ENCODE assay signal across 24 mouse cellular contexts in the genomic region with DNA sequence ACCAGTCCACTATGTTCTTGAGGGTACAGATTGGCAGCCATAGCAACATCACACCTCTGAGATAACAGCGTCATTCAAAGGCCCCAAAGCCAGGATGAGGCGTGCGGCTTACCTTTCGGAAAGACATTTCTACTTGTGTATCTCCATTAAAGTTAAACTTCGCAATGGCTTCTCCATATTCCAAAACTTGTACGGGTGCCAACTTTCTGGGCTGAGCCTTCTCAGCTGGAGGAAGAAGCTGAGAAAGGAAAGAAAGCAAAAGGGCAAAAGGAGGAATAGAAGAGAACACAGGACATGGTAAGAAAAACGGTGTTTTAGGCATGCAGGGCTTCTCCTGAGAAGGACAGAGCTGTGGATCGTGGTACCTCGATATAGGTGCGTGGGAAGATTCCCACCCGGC. TPM values are rescaled to one million over a fixed set of nuclear protein-coding genes. Genes with fewer than 3 reads are reported as not detected.
DNase-seq lines count a peak whose midpoint lies in the region; ATAC-seq and TF ChIP-seq lines count a peak whose summit lies in the region.
"Had no signal": no experiment of that assay in that cellular context is flagged by ENCODE, and none has a peak within 500 bp of the region (broad histone marks: within the 10 kb centered on the region; RNA-seq: fewer than 3 reads in every experiment).

No protein-coding gene starts in this region.

- no peak for TF ChIP-seq EP300 in stomach, postnatal 0 days (optimal IDR thresholded peaks at IDR 0.05)

- ATAC-seq in heart, embryonic 16.5 days (replicated peaks; ENCODE audit: extremely low read depth, insufficient read depth, low FRiP score) = no peak
- no peak for ATAC-seq in stomach, embryonic 15.5 days (ENCODE audit: insufficient read depth, low FRiP score, low read depth)
- no peak for ATAC-seq in stomach, postnatal 0 days (ENCODE audit: low FRiP score, low TSS enrichment)
- ATAC-seq: CD4-positive, CD25-positive, alpha-beta regulatory T cell, adult 4 months; forebrain, embryonic 14.5 days; forebrain, postnatal 0 days had no signal

- H3K4me1 ChIP-seq in heart, embryonic 16.5 days (ENCODE audit: control insufficient read depth, insufficient read depth, low read length) = peaks cover 9% of the 10 kb centered on the region
- H3K4me1 ChIP-seq in stomach, embryonic 15.5 days = no peaks in the 10 kb centered on the region
- H3K4me1 ChIP-seq in stomach, postnatal 0 days (replicated peaks; ENCODE audit: control insufficient read depth, insufficient read depth) = no peaks in the 10 kb centered on the region
- H3K4me1 ChIP-seq: embryonic facial prominence, embryonic 12.5 days; embryonic facial prominence, embryonic 15.5 days; hindbrain, embryonic 15.5 days had no signal

- no peaks in the 10 kb centered on the region for H3K9me3 ChIP-seq in heart, embryonic 16.5 days (replicated peaks; ENCODE audit: control insufficient read depth, low read length)
- no peaks in the 10 kb centered on the region for H3K9me3 ChIP-seq in stomach, embryonic 15.5 days
- H3K9me3 ChIP-seq in stomach, postnatal 0 days (ENCODE audit: control insufficient read depth, low read length) = no peaks in the 10 kb centered on the region
- H3K9me3 ChIP-seq: embryonic facial prominence, embryonic 12.5 days; embryonic facial prominence, embryonic 15.5 days; heart, embryonic 12.5 days; hindbrain, embryonic 12.5 days; hindbrain, embryonic 15.5 days had no signal

- H3K36me3 ChIP-seq in heart, embryonic 16.5 days (ENCODE audit: control insufficient read depth, insufficient read depth) = peaks cover 47% of the 10 kb centered on the region
- H3K36me3 ChIP-seq in stomach, embryonic 15.5 days = no peaks in the 10 kb centered on the region
- peaks cover 6% of the 10 kb centered on the region; the same call in 1 of the 2 replicates for H3K36me3 ChIP-seq in stomach, postnatal 0 days (ENCODE audit: control insufficient read depth, insufficient read depth, low read length)
- H3K36me3 ChIP-seq: embryonic facial prominence, embryonic 15.5 days had no signal

- no peak overlapping the region for H3K4me3 ChIP-seq in heart, embryonic 16.5 days (ENCODE audit: low read length)
- H3K4me3 ChIP-seq in stomach, embryonic 15.5 days (replicated peaks) = no peak overlapping the region
- no peak overlapping the region for H3K4me3 ChIP-seq in stomach, postnatal 0 days (ENCODE audit: low read depth, low read length)
- H3K4me3 ChIP-seq: embryonic facial prominence, embryonic 12.5 days; embryonic facial prominence, embryonic 15.5 days; gastrocnemius, adult 2 months; heart, adult 2 months; heart, embryonic 12.5 days; hindbrain, embryonic 12.5 days; hindbrain, embryonic 15.5 days had no signal

- no peak for DNase-seq in heart, adult 8-10 months (ENCODE audit: low spot score)
- peak; percentile 50 for DNase-seq in kidney, postnatal 10 days
- no peak for DNase-seq in kidney, adult 8-10 months
- DNase-seq in stomach, postnatal 0 days (ENCODE audit: low spot score) = no peak
- DNase-seq: adrenal gland, adult 2 months; adrenal gland, postnatal 14 days; cerebellum, adult 11 months; cerebellum, adult 2 months; cerebellum, adult 9-11 months; cerebellum, postnatal 25 days; forebrain, postnatal 0 days; gastrocnemius, adult 2 months; gastrocnemius, postnatal 14 days had no signal

- H3K4me2 ChIP-seq in heart, embryonic 16.5 days (ENCODE audit: low read depth, low read length) = no peak overlapping the region
- H3K4me2 ChIP-seq in stomach, embryonic 15.5 days = no peak overlapping the region
- no peak overlapping the region for H3K4me2 ChIP-seq in stomach, postnatal 0 days (replicated peaks; ENCODE audit: low read depth)
- H3K4me2 ChIP-seq: embryonic facial prominence, embryonic 12.5 days; embryonic facial prominence, embryonic 15.5 days; heart, embryonic 12.5 days; hindbrain, embryonic 12.5 days; hindbrain, embryonic 15.5 days had no signal

- TF ChIP-seq CTCF in stomach, postnatal 0 days (IDR thresholded peaks at IDR 0.05; ENCODE audit: low read depth) = no peak

- WGBS in heart, embryonic 16.5 days = 85% methylated on average over 11 of the region's 11 CpGs
- WGBS in stomach, embryonic 15.5 days = 76% methylated on average over 11 of the region's 11 CpGs
- WGBS in stomach, postnatal 0 days = 74% methylated on average over 11 of the region's 11 CpGs

- no peak overlapping the region for H3K9ac ChIP-seq in heart, embryonic 16.5 days (ENCODE audit: low read length)
- H3K9ac ChIP-seq in stomach, embryonic 15.5 days = no peak overlapping the region
- no peak overlapping the region for H3K9ac ChIP-seq in stomach, postnatal 0 days (ENCODE audit: low read length)
- H3K9ac ChIP-seq: embryonic facial prominence, embryonic 12.5 days; embryonic facial prominence, embryonic 15.5 days; forebrain, postnatal 0 days; heart, embryonic 12.5 days; hindbrain, embryonic 12.5 days; hindbrain, embryonic 15.5 days had no signal

- 0 out of 2 replicates have a peak overlapping the region, but pooled peaks have one; percentile 11 for H3K27ac ChIP-seq in heart, embryonic 16.5 days (ENCODE audit: low read length)
- 0 out of 2 replicates have a peak overlapping the region, but pooled peaks have one; percentile 46 for H3K27ac ChIP-seq in stomach, embryonic 15.5 days
- H3K27ac ChIP-seq in stomach, postnatal 0 days (replicated peaks) = no peak overlapping the region
- H3K27ac ChIP-seq: embryonic facial prominence, embryonic 12.5 days; embryonic facial prominence, embryonic 15.5 days; gastrocnemius, adult 2 months; heart, adult 2 months; hindbrain, embryonic 12.5 days; hindbrain, embryonic 15.5 days had no signal

- no peaks in the 10 kb centered on the region for H3K27me3 ChIP-seq in heart, embryonic 16.5 days (ENCODE audit: control insufficient read depth, insufficient read depth, low read length)
- H3K27me3 ChIP-seq in stomach, embryonic 15.5 days (replicated peaks) = no peaks in the 10 kb centered on the region
- H3K27me3 ChIP-seq in stomach, postnatal 0 days (ENCODE audit: control insufficient read depth, insufficient read depth, low read length) = no peaks in the 10 kb centered on the region
- H3K27me3 ChIP-seq: embryonic facial prominence, embryonic 12.5 days; embryonic facial prominence, embryonic 15.5 days; heart, embryonic 12.5 days; hindbrain, embryonic 12.5 days; hindbrain, embryonic 15.5 days had no signal

RNA-seq across cellular contexts. Expression of a gene that starts 42.6 kb away (rescaled TPM):
- 267 and 270 TPM in 2 replicates for polyA plus RNA-seq in heart, embryonic 16.5 days (2015; fragmentation: Nextera tagmentation; extraction: Ambion mirVana)
- 100 to 1,000 TPM; 114 to 157 (median 136) TPM for total RNA-seq in heart, adult 8-10 months (2022)
- polyA plus RNA-seq in stomach, embryonic 15.5 days (2015; fragmentation: Nextera tagmentation; extraction: Ambion mirVana) = 192 and 198 TPM in 2 replicates
- 288 and 298 TPM in 2 replicates for polyA plus RNA-seq in stomach, postnatal 0 days (2015; fragmentation: Nextera tagmentation; extraction: Ambion mirVana)
- total RNA-seq: MEL had no signal
